Mouse (Mus musculus) myocyte (in vitro differentiated cells): ENCODE measurements around the gene Smyd4. TPM values are rescaled to one million over a fixed set of nuclear protein-coding genes. Genes with fewer than 3 reads are reported as not detected.

ENCODE experiments used
- H3K27me3 ChIP-seq: one replicate; pipeline ENCODE4 v1.6.1; 2011; ENCODE audit not compliant: control insufficient read depth, insufficient read depth, insufficient read length
- H3K36me3 ChIP-seq: one replicate; pipeline ENCODE4 v1.6.1; 2011; ENCODE audit not compliant: control insufficient read depth, insufficient read depth
- H3K4me2 ChIP-seq: one replicate; pipeline ENCODE4 v1.6.1; 2011; ENCODE audit warnings: low read depth, control low read depth
- H3K4me3 ChIP-seq: one replicate; pipeline ENCODE4 v1.5.1; 2011; ENCODE audit warnings: mild to moderate bottlenecking, control low read depth, moderate library complexity
- H3K79me2 ChIP-seq: one replicate; pipeline ENCODE4 v1.6.1; 2011; ENCODE audit not compliant: control insufficient read depth, insufficient read depth
- H3ac ChIP-seq: one replicate; pipeline ENCODE4 v1.6.1; 2011; ENCODE audit not compliant: control insufficient read depth, insufficient read length
- CEBPB ChIP-seq: IDR thresholded peaks from 2 replicates; pipeline ENCODE4 v1.6.1; 2011; ENCODE audit warnings: mild to moderate bottlenecking, moderate library complexity; ENCODE audit not compliant: poor library complexity, insufficient read depth, severe bottlenecking
- E2F4 ChIP-seq: IDR thresholded peaks from one replicate; pipeline ENCODE4 v1.6.1; 2011; ENCODE audit warnings: mild to moderate bottlenecking, control low read depth, moderate library complexity; ENCODE audit not compliant: insufficient read depth
- MAX ChIP-seq: IDR thresholded peaks from one replicate; pipeline ENCODE4 v1.6.1; 2011; ENCODE audit warnings: low read depth, mild to moderate bottlenecking, control low read depth
- MYOD1 ChIP-seq, 3 experiments: IDR thresholded peaks; one replicate each; pipeline ENCODE4 v1.6.1; 2011; ENCODE audit warnings: control low read depth in 2 of 3, low read depth in 2 of 3, mild to moderate bottlenecking in 2 of 3, moderate library complexity in 1 of 3; ENCODE audit not compliant: insufficient read length in 2 of 3, control insufficient read depth in 1 of 3
- MYOG ChIP-seq, 3 experiments: IDR thresholded peaks; one replicate each; pipeline ENCODE4 v1.6.1; 2011; ENCODE audit warnings: control low read depth in 2 of 3, low read depth in 2 of 3, mild to moderate bottlenecking in 2 of 3; ENCODE audit not compliant: insufficient read length in 2 of 3, control insufficient read depth in 1 of 3, insufficient read depth in 1 of 3
- POLR2A ChIP-seq: IDR thresholded peaks from one replicate; pipeline ENCODE4 v1.6.1; 2011; ENCODE audit warnings: low read depth, mild to moderate bottlenecking, control low read depth, moderate library complexity; ENCODE audit not compliant: insufficient read length
- POLR2AphosphoS2 ChIP-seq: IDR thresholded peaks from one replicate; pipeline ENCODE4 v1.6.1; 2011; ENCODE audit warnings: low read depth, control low read depth; ENCODE audit not compliant: insufficient read length
- REST ChIP-seq: IDR thresholded peaks from one replicate; pipeline ENCODE4 v1.6.1; 2011; ENCODE audit warnings: mild to moderate bottlenecking, control low read depth, moderate library complexity; ENCODE audit not compliant: insufficient read depth, insufficient read length
- SRF ChIP-seq: IDR thresholded peaks from one replicate; pipeline ENCODE4 v1.6.1; 2011; ENCODE audit warnings: low read depth; ENCODE audit not compliant: control insufficient read depth, insufficient read length
- TCF12 ChIP-seq: IDR thresholded peaks from one replicate; pipeline ENCODE4 v1.6.1; 2011; ENCODE audit warnings: mild to moderate bottlenecking, control low read depth; ENCODE audit not compliant: poor library complexity, insufficient read depth, severe bottlenecking
- TCF3 ChIP-seq: IDR thresholded peaks from one replicate; pipeline ENCODE4 v1.6.1; 2011; ENCODE audit warnings: low read depth, control low read depth; ENCODE audit not compliant: insufficient read length
- USF1 ChIP-seq: IDR thresholded peaks from one replicate; pipeline ENCODE4 v1.6.1; 2011; ENCODE audit warnings: low read depth, mild to moderate bottlenecking, control low read depth, moderate library complexity
- polyA plus RNA-seq: library from polyadenylated mRNA; unstranded; fragments of >200 nt; fragmentation: generic; extraction: Trizol; gene quantifications from one replicate; pipeline ENCODE4 v1.2.1, GENCODE M21; 2012; ENCODE audit warnings: missing spikeins

The Smyd4 gene
- polyA plus RNA-seq, 1 experiment = 6.9 TPM

GRCm38 (mm10) chr11:75308650-75309049, 39.6 kb upstream of the Smyd4 start:
- no peaks in the 10 kb centered on the region for H3K79me2 ChIP-seq
- H3K4me3 ChIP-seq = no peak overlapping the region
- TF ChIP-seq TCF12 (no peak), POLR2AphosphoS2 (no peak), MAX (no peak), MYOG (IDR thresholded peaks at IDR 0.05; ENCODE audit: control insufficient read depth in 1 of 3, insufficient read depth in 1 of 3, insufficient read length in 2 of 3, low read depth in 2 of 3) (no peak), POLR2A (no peak), TCF3 (no peak), USF1 (no peak), REST (no peak), E2F4 (no peak), CEBPB (no peak), MYOD1 (IDR thresholded peaks at IDR 0.05; ENCODE audit: control insufficient read depth in 1 of 3, insufficient read length in 2 of 3, low read depth in 2 of 3) (no peak)
- H3K4me2 ChIP-seq = no peak overlapping the region
- H3ac ChIP-seq = no peak overlapping the region
- peaks cover 16% of the 10 kb centered on the region for H3K36me3 ChIP-seq
- H3K27me3 ChIP-seq = no peaks in the 10 kb centered on the region

- TF ChIP-seq MYOD1 (IDR thresholded peaks at IDR 0.05; ENCODE audit: control insufficient read depth in 1 of 3, insufficient read length in 2 of 3, low read depth in 2 of 3) = no peak
- no peak for TF ChIP-seq TCF3
- TF ChIP-seq SRF = no peak
- no peak for TF ChIP-seq POLR2A
- TF ChIP-seq USF1 = no peak
- TF ChIP-seq TCF12 = no peak
- no peak for TF ChIP-seq MYOG (IDR thresholded peaks at IDR 0.05; ENCODE audit: control insufficient read depth in 1 of 3, insufficient read depth in 1 of 3, insufficient read length in 2 of 3, low read depth in 2 of 3)
- no peak for TF ChIP-seq CEBPB
- TF ChIP-seq POLR2AphosphoS2 = no peak
- no peak for TF ChIP-seq MAX
- no peak for TF ChIP-seq REST
- TF ChIP-seq E2F4 = no peak
- Histone ChIP-seq H3K36me3 (peaks cover 29% of the 10 kb centered on the region), H3K4me3 (no peak overlapping the region), H3K79me2 (no peaks in the 10 kb centered on the region), H3K27me3 (no peaks in the 10 kb centered on the region), H3ac (no peak overlapping the region), H3K4me2 (no peak overlapping the region)
Observed at GRCm38 (mm10) chr11:75310813-75311212, 37.4 kb upstream of the Smyd4 start.

- H3K27me3 ChIP-seq = no peaks in the 10 kb centered on the region
- TF ChIP-seq MYOG (IDR thresholded peaks at IDR 0.05; ENCODE audit: control insufficient read depth in 1 of 3, insufficient read depth in 1 of 3, insufficient read length in 2 of 3, low read depth in 2 of 3) = no peak
- TF ChIP-seq E2F4 = no peak
- peaks cover 27% of the 10 kb centered on the region for H3K36me3 ChIP-seq
- no peak overlapping the region for H3K4me2 ChIP-seq
- no peaks in the 10 kb centered on the region for H3K79me2 ChIP-seq
- no peak overlapping the region for H3K4me3 ChIP-seq
- H3ac ChIP-seq = no peak overlapping the region
Observed at GRCm38 (mm10) chr11:75311751-75312150, 36.5 kb upstream of the Smyd4 start.

- no peaks in the 10 kb centered on the region for H3K79me2 ChIP-seq
- TF ChIP-seq TCF3 (no peak), POLR2AphosphoS2 (no peak), POLR2A (no peak), E2F4 (no peak), CEBPB (no peak), SRF (no peak), REST (no peak), TCF12 (no peak), MYOD1 (IDR thresholded peaks at IDR 0.05; ENCODE audit: control insufficient read depth in 1 of 3, insufficient read length in 2 of 3, low read depth in 2 of 3) (no peak), USF1 (no peak), MYOG (IDR thresholded peaks at IDR 0.05; ENCODE audit: control insufficient read depth in 1 of 3, insufficient read depth in 1 of 3, insufficient read length in 2 of 3, low read depth in 2 of 3) (no peak), MAX (no peak)
- H3ac ChIP-seq = no peak overlapping the region
- H3K36me3 ChIP-seq = peaks cover 27% of the 10 kb centered on the region
- no peaks in the 10 kb centered on the region for H3K27me3 ChIP-seq
- no peak overlapping the region for H3K4me2 ChIP-seq
- no peak overlapping the region for H3K4me3 ChIP-seq
Observed at GRCm38 (mm10) chr11:75313834-75314233, 34.4 kb upstream of the Smyd4 start.

- H3K27me3 ChIP-seq = no peaks in the 10 kb centered on the region
- H3K36me3 ChIP-seq = peaks cover 19% of the 10 kb centered on the region
- H3K79me2 ChIP-seq = peaks cover 21% of the 10 kb centered on the region
- H3ac ChIP-seq = no peak overlapping the region
- H3K4me2 ChIP-seq = no peak overlapping the region
- no peak overlapping the region for H3K4me3 ChIP-seq
- TF ChIP-seq SRF = no peak
- TF ChIP-seq POLR2A = no peak
- TF ChIP-seq MAX = no peak
- no peak for TF ChIP-seq MYOG (IDR thresholded peaks at IDR 0.05; ENCODE audit: control insufficient read depth in 1 of 3, insufficient read depth in 1 of 3, insufficient read length in 2 of 3, low read depth in 2 of 3)
- TF ChIP-seq CEBPB = no peak
- TF ChIP-seq MYOD1 (IDR thresholded peaks at IDR 0.05; ENCODE audit: control insufficient read depth in 1 of 3, insufficient read length in 2 of 3, low read depth in 2 of 3) = no peak
- no peak for TF ChIP-seq POLR2AphosphoS2
- no peak for TF ChIP-seq TCF3
- no peak for TF ChIP-seq TCF12
- no peak for TF ChIP-seq E2F4
- TF ChIP-seq REST = no peak
- no peak for TF ChIP-seq USF1
Observed at GRCm38 (mm10) chr11:75318351-75319221, 29.6 kb upstream of the Smyd4 start.
